Mouse (Mus musculus): ENCODE measurements around the gene Zfp964.
"Not testable (repeated sequence)": the region's sequence is repeated elsewhere in the genome, so short reads cannot be mapped to it uniquely, and the experiment has no call there.

The Zfp964 gene

GRCm38 (mm10) chr8:69654358-69654981 lies at the start of gene Zfp964:
Gene Zfp964 (plus strand): TSS chr8:69654479.
- peak; percentile 95 for DNase-seq

GRCm38 (mm10) chr8:69614687-69615086 lies 39.6 kb upstream of the Zfp964 start:
- no peak for DNase-seq

- no peak for DNase-seq
Measured at GRCm38 (mm10) chr8:69618078-69618477, 36.2 kb upstream of the Zfp964 start.

- peak; percentile 99 for DNase-seq
Measured at GRCm38 (mm10) chr8:69625095-69625789, 29.0 kb upstream of the Zfp964 start, which contains the start of gene Zfp868. Gene Zfp868 (minus strand): TSS chr8:69625548.

GRCm38 (mm10) chr8:69653808-69654357 lies 396 bp upstream of the Zfp964 start:
- DNase-seq: no peak

- no peak for DNase-seq
Measured at GRCm38 (mm10) chr8:69661294-69661693, 7.0 kb downstream of the Zfp964 start.

GRCm38 (mm10) chr8:69665051-69665450 lies 10.8 kb downstream of the Zfp964 start:
- not testable (repeated sequence) for DNase-seq

- no peak for DNase-seq
Measured at GRCm38 (mm10) chr8:69701810-69702209, 47.5 kb downstream of the Zfp964 start.

GRCm38 (mm10) chr8:69710624-69711023 lies 56.3 kb downstream of the Zfp964 start, which contains the start of gene Zfp869:
Gene Zfp869 (minus strand): TSS chr8:69710724.
- not testable (repeated sequence) for DNase-seq

GRCm38 (mm10) chr8:69713516-69713915 lies 59.2 kb downstream of the Zfp964 start:
- DNase-seq: no peak

GRCm38 (mm10) chr8:69715366-69715765 lies 61.1 kb downstream of the Zfp964 start:
- no peak for DNase-seq

Data from right cerebral cortex, postnatal 25 days (tissue).